Mouse (Mus musculus) midbrain, embryonic 14.5 days (tissue): ENCODE results near the gene Slc7a8. TPM values are rescaled to one million over a fixed set of nuclear protein-coding genes. Genes with fewer than 3 reads are reported as not detected.

Experiments used
- ATAC-seq: fragments of 200-750 bp; cut with Nextera tagmentation; 2 replicates; pipeline ENCODE4 v1.8.0; 2017; ENCODE audit warnings: moderate number of reproducible peaks, moderate library complexity; ENCODE audit not compliant: low FRiP score, low TSS enrichment
- DNase-seq: peaks from one replicate; pipeline ENCODE4 v3.0.0-alpha.2; 2015
- H3K27ac ChIP-seq: fragments of 300-500 bp; sonication (generic); replicated peaks from 2 replicates; pipeline ENCODE4 v1.5.1; 2014; ENCODE audit warnings: mild to moderate bottlenecking, low read depth, low read length, moderate library complexity
- H3K27me3 ChIP-seq: fragments of 300-500 bp; sonication (generic); 2 replicates; pipeline ENCODE4 v1.6.1; 2014; ENCODE audit warnings: low read length, control low read depth, mixed read lengths; ENCODE audit not compliant: control insufficient read depth, insufficient read depth
- H3K36me3 ChIP-seq: fragments of 300-500 bp; sonication (generic); 2 replicates; pipeline ENCODE4 v1.6.1; 2014; ENCODE audit warnings: low read length, control low read depth; ENCODE audit not compliant: control insufficient read depth, insufficient read depth
- H3K4me1 ChIP-seq: fragments of 300-500 bp; sonication (generic); 2 replicates; pipeline ENCODE4 v1.6.1; 2014; ENCODE audit warnings: mild to moderate bottlenecking, antibody characterized with exemption, low read length, control low read depth; ENCODE audit not compliant: control insufficient read depth, insufficient read depth
- H3K4me2 ChIP-seq: fragments of 300-500 bp; sonication (generic); 2 replicates; pipeline ENCODE4 v1.6.1; 2014; ENCODE audit warnings: mild to moderate bottlenecking, low read length, moderate library complexity
- H3K4me3 ChIP-seq: fragments of 300-500 bp; sonication (generic); replicated peaks from 2 replicates; pipeline ENCODE4 v1.5.1; 2014; ENCODE audit warnings: low read depth, low read length
- H3K9ac ChIP-seq: fragments of 300-500 bp; sonication (generic); replicated peaks from 2 replicates; pipeline ENCODE4 v1.6.1; 2014; ENCODE audit warnings: mild to moderate bottlenecking, low read length, moderate library complexity
- H3K9me3 ChIP-seq: fragments of 300-500 bp; sonication (generic); 2 replicates; pipeline ENCODE4 v1.6.1; 2016; ENCODE audit warnings: low read length, control low read depth, mixed read lengths; ENCODE audit not compliant: control insufficient read depth
- WGBS: fragments of 180-500 bp; shearing (Covaris S2); extraction: QIAGEN DNeasy Blood & Tissue Kit; methylation state at CpG from one replicate; pipeline ENCODE4 v1.1.7; 2014; 5-methylcytosine and 5-hydroxymethylcytosine counted together
- polyA plus RNA-seq: library from polyadenylated mRNA; unstranded; fragments of >200 nt; fragmentation: Nextera tagmentation; extraction: Ambion mirVana; gene quantifications from 2 replicates; pipeline ENCODE4 v1.2.1, GENCODE M21; 2014

Gene Slc7a8
- 5.7 and 7.6 TPM in 2 replicates for polyA plus RNA-seq

DNA sequence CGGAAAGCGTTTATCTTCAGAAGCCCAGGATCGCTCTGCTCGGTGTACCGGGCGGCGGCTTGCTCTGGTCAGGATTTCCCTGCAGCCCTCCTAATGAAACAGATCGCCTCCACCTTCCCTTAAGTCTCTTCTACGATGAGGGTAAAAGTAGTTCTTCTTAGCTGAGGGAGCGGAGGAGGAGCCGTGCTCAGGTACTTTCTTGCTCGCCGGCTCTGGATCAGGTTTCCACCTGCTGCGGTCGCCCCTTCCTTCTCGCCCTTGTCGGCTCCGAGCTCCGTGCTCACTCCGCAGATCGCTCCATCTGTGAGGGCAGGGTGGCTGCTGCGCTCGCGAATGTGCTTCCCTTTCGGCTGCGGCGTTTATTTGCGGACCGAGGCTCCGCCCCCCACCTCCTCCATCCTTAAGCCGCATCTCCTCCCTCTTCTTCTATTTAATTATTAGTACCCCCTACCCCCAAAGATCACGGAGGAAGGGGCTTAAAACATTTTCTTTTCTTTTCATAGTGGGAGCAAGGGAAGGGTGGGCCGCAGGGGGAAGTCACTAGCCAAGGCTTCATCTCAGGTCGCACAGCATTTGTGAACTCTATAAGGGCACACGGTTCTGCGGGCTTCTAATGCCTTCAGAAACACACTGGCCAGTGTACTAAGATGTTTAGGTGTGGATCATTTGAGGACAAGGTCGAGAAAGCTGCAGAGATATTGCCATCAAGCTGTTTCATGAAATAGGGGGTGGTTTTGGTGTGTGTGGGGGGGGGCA lies at the start of gene Slc7a8:
Gene Slc7a8 (minus strand): TSS at position 337 of the 756 bp plus-strand sequence.
- H3K9me3 ChIP-seq: no peaks in the 10 kb centered on the region
- H3K9ac ChIP-seq: peak within 1 kb of the TSS; percentile 58
- DNase-seq: peak; percentile 84
- peak; percentile 67; the same call in 1 of the 2 replicates for ATAC-seq
- peak within 1 kb of the TSS; percentile 70 for H3K27ac ChIP-seq
- H3K4me3 ChIP-seq: peak within 1 kb of the TSS; percentile 59
- peaks cover 12% of the 10 kb centered on the region; the same call in 1 of the 2 replicates for H3K4me1 ChIP-seq
- H3K36me3 ChIP-seq: no peaks in the 10 kb centered on the region
- 1% methylated on average over 37 of the region's 37 CpGs for WGBS
- H3K27me3 ChIP-seq: peaks cover 3% of the 10 kb centered on the region; the same call in 1 of the 2 replicates
- H3K4me2 ChIP-seq: peak within 1 kb of the TSS; percentile 74

DNA sequence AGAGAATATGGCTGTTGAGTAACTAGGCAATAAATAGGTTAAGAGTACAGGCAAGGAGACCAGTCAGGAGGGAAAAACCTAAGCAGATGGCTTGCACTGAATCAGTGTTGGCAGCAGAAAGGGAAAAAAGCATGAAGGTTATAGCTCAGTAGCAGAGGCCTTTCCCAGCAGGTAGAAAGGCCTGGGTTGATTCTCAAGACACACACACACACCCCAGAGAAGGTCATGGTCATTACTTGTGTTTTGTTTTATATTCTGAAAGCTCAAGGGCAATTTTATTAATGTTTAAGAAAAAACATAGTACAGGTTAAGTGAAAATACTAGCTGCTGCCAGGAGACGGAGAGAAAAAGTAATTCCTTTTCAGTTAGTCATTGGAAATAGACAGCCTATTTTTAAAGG lies 42.0 kb upstream of the Slc7a8 start:
- Histone ChIP-seq H3K36me3 (no peaks in the 10 kb centered on the region), H3K27me3 (no peaks in the 10 kb centered on the region), H3K4me2 (no peak overlapping the region), H3K4me1 (no peaks in the 10 kb centered on the region), H3K9ac (no peak overlapping the region), H3K27ac (no peak overlapping the region), H3K9me3 (no peaks in the 10 kb centered on the region), H3K4me3 (no peak overlapping the region)
- no peak for ATAC-seq
- WGBS: 95% methylated on average over 1 of the region's 1 CpGs
- no peak for DNase-seq

- no peak overlapping the region for H3K4me2 ChIP-seq
- H3K9ac ChIP-seq: no peak overlapping the region
- no peaks in the 10 kb centered on the region for H3K27me3 ChIP-seq
- H3K4me1 ChIP-seq: no peaks in the 10 kb centered on the region
- no peak overlapping the region for H3K4me3 ChIP-seq
- WGBS: 92% methylated on average over 2 of the region's 2 CpGs
- DNase-seq: no peak
- no peak overlapping the region for H3K27ac ChIP-seq
- no peak for ATAC-seq
- no peaks in the 10 kb centered on the region for H3K36me3 ChIP-seq
- H3K9me3 ChIP-seq: no peaks in the 10 kb centered on the region
Observed at GRCm38 (mm10) chr14:54822301-54822700, 40.6 kb upstream of the Slc7a8 start.

- H3K27ac ChIP-seq: no peak overlapping the region
- H3K9ac ChIP-seq: no peak overlapping the region
- no peak overlapping the region for H3K4me3 ChIP-seq
- H3K27me3 ChIP-seq: no peaks in the 10 kb centered on the region
- ATAC-seq (no peak), DNase-seq (peak; percentile 47)
- 51% methylated on average over 2 of the region's 2 CpGs for WGBS
- no peak overlapping the region for H3K4me2 ChIP-seq
- H3K9me3 ChIP-seq: no peaks in the 10 kb centered on the region
- no peaks in the 10 kb centered on the region for H3K4me1 ChIP-seq
- no peaks in the 10 kb centered on the region for H3K36me3 ChIP-seq
Observed at GRCm38 (mm10) chr14:54817791-54818190, 36.0 kb upstream of the Slc7a8 start.

DNA sequence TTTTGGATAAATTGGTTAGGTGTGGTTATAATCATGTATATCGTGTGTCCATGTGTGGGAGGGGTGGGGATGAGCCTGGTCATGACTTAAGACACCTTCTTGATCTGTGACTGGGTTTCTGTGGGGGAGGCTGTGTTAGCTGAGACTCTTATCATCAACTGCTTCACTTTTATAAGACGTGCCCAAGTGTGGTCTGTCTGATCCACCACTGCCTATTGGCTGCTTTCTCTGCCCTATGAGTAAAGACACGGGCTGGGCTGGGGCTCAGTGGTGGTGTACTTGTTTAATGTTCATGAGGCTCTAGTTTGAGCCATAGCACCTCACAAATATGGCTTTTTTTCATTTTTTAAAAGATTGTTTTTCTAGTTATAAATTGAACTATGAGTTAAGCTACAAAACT lies 34.0 kb upstream of the Slc7a8 start:
- DNase-seq (no peak), ATAC-seq (no peak)
- Histone ChIP-seq H3K9ac (no peak overlapping the region), H3K36me3 (no peaks in the 10 kb centered on the region), H3K27ac (no peak overlapping the region), H3K9me3 (no peaks in the 10 kb centered on the region), H3K4me3 (no peak overlapping the region), H3K4me2 (no peak overlapping the region), H3K4me1 (no peaks in the 10 kb centered on the region), H3K27me3 (no peaks in the 10 kb centered on the region)
- WGBS: 68% methylated on average over 3 of the region's 3 CpGs

- H3K4me1 ChIP-seq: no peaks in the 10 kb centered on the region
- no peaks in the 10 kb centered on the region for H3K27me3 ChIP-seq
- no peaks in the 10 kb centered on the region for H3K36me3 ChIP-seq
- H3K4me2 ChIP-seq: no peak within 1 kb of the TSS
- H3K9me3 ChIP-seq: no peaks in the 10 kb centered on the region
- DNase-seq: no peak
- 88% methylated on average over 29 of the region's 29 CpGs for WGBS
- H3K27ac ChIP-seq: no peak within 1 kb of the TSS
- ATAC-seq: no peak
- H3K9ac ChIP-seq: no peak within 1 kb of the TSS
- H3K4me3 ChIP-seq: no peak within 1 kb of the TSS
Observed at GRCm38 (mm10) chr14:54813991-54814390, 32.2 kb upstream of the Slc7a8 start, which contains the start of gene Rnf212b. TSS of gene Rnf212b (plus strand) at chr14:54814141.

- WGBS: 87% methylated on average over 3 of the region's 3 CpGs
- Histone ChIP-seq H3K4me1 (no peaks in the 10 kb centered on the region), H3K4me2 (no peak overlapping the region), H3K4me3 (no peak overlapping the region), H3K27me3 (no peaks in the 10 kb centered on the region), H3K27ac (no peak overlapping the region), H3K9me3 (no peaks in the 10 kb centered on the region), H3K36me3 (no peaks in the 10 kb centered on the region), H3K9ac (no peak overlapping the region)
- DNase-seq (no peak), ATAC-seq (no peak)
Observed at GRCm38 (mm10) chr14:54809668-54810033, 27.9 kb upstream of the Slc7a8 start.

DNA sequence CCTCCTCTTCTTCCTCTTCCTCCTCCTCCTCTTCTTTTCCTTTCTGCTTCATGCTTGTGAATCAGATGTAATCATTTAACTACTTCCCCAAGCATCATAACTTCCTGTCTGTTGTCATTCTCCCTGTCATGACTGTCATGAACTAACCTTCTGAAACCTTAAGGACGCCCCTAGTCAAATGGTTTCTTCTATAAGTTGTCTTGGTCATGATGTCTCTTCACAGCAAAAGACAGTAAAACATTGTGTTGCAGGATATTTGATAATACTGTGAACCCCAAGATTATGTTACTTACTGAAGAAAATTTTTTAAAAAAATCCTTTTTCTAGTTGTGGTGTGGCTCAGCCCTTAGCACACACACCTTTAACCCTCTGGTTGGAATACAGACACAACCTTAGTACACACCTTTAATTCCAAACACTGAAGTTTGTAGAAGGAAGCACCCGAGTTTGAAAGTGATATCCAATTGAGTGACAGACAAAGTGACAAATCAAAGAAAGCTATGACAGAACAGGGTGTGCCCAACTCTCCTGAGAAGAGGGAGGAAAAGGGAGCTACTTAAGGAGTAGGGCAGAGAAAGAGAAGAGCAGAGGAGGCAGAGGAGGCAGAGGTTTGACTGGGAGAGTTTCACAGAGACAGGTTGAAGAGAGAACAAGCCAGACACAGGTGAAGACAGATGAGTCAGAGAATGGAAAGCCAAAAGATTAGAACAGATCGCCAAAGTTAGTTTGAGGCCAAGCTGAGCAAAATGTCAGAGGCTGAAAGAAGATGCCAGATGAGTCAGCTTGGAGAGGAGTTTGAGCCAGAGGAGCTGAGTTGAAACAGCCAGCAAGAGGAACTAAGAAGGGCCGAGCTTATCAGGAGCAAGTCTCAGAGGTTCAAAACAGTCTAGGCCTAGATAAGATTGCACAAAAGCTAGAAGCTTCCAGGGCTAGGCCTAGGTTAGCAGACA lies 27.2 kb upstream of the Slc7a8 start:
- Histone ChIP-seq H3K4me1 (no peaks in the 10 kb centered on the region), H3K9ac (no peak overlapping the region), H3K4me3 (no peak overlapping the region), H3K27ac (no peak overlapping the region), H3K4me2 (no peak overlapping the region), H3K36me3 (no peaks in the 10 kb centered on the region), H3K27me3 (no peaks in the 10 kb centered on the region), H3K9me3 (no peaks in the 10 kb centered on the region)
- no peak for ATAC-seq
- WGBS: 81% methylated on average over 4 of the region's 4 CpGs
- DNase-seq: no peak
